Mouse (Mus musculus) G1E-ER4 (cell line): ENCODE results near the gene Kif26a. TPM values are rescaled to one million over a fixed set of nuclear protein-coding genes. Genes with fewer than 3 reads are reported as not detected.

Experiments
- GATA1 ChIP-seq: IDR thresholded peaks from one replicate; pipeline ENCODE4 v1.8.0; 2012; ENCODE audit warnings: low read length, inconsistent platforms
- polyA plus RNA-seq: library from polyadenylated mRNA; stranded (reverse); fragments of >175 nt; gene quantifications from 2 replicates; pipeline ENCODE4 v1.2.3, GENCODE M21; 2012

Gene Kif26a
- polyA plus RNA-seq, 1 experiment, result not detected

DNA sequence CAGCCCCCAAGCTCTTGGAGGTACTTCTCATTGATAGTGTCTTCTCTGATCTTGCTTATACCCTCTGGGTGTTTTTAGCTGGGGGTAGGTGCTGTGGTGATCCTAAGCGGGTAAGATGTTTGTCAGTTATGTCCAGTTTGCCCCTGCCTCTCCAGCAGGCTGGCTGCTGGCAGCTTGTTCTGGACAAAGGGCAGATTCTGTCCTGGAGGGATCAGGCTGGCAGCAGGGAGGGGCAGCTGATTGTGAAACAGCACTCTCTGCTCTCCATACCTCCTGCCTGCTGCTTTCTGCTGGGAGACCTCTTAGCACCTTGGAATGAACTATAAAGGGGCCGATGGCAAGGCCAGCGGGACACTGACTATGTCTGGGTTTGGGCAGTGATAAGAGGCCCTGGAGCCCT is 71.7 kb downstream of the Kif26a start:
- no peak for TF ChIP-seq GATA1

DNA sequence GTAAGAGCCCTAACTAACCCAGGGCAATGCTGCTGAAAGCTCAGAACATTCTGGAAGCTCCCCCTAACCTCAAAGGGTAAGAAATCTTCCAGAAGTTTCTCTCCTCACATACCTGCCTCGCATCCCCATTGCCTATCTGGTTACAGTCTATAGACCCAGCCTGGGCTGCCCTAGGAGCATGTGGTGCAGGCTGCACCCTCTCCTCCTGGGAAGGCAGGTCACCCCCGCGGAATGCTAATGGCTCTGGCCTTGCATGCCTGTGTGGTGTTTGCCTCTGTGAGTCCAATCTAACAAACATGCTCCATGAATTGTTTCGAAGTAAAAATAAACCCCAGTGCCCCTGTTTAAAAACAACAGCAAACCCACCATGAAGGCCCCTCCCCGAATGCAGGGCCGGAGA is 75.3 kb downstream of the Kif26a start:
- no peak for TF ChIP-seq GATA1

DNA sequence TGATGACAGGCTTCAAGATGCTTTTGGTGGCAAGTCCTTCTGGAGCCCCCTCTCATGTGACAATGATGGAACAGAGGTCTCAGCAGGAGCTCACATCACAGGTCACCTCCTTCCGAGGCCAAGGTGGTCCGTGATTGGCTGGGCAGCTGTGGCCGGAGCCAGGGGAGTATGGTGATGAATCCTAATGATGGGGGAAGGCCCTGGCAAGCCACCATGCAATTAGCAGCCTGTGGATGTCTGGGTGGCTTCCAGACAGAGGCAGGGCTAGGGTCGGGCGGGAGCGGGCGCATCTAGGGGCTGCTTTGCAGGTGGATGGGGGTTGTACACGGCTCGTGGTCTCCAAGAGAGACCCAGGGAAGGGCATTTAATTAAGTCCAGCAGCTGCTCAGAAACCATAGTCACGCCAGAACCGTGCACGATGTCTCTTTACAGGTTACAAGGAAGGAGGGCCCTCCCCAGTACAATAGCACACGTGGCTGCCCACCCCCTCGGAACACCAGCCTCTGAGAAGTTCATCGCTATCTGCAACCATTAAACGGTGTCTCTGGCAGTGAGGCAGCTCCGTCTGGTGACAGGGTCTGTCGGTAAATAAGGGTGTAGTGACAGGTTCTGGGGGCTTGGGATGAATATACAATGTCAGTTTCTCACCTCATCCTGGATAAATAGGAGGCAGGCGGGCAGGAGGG is 75.9 kb downstream of the Kif26a start:
- TF ChIP-seq GATA1, result no peak

DNA sequence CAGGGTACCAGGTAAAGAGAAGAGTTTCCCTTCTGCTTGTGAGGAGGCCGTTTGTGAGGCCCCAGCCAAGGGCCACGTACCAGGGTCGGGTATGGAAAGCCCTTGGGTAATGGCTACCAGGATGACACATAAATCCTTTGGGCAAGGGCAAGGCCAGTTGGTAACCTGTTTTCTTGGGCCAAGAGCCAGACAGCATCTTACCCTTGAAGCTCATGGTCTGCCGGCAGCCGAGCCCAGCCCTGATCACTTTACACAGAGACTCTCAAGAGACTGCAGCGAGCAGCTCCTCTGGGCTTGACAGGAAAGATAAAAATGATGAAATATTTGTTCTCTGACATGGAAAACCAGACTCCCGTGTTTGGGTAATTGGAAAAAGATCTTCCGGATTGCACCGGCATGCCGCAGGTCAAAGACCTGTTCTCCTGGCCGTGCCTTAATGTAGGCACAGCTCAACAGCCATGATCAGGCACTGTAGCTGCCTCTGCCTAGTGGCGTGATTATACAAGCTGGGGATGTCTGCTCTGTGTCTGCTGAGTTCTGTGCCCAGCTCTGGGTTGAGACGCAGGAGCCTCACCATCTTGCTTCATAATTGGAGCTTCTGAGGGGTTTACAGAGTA is 77.8 kb downstream of the Kif26a start:
- TF ChIP-seq GATA1, result no peak

DNA sequence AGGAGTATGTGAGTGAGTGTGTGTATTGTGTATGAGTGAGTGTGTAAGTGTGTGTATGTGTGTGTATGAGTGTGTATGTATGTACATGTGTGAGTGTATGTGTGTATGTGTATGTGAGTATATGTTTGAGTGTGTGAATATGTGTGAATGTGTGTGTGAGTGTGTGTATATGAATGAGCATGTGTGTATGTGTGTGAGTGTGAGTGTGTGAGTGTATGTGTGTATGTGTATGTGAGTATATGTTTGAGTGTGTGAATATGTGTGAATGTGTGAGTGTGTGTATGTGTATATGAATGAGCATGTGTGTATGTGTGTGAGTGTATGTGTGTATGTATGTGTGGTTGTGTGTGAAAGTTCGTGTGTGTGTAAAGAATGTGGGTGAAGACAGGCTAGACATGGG is 80.2 kb downstream of the Kif26a start:
- TF ChIP-seq GATA1, result no peak

DNA sequence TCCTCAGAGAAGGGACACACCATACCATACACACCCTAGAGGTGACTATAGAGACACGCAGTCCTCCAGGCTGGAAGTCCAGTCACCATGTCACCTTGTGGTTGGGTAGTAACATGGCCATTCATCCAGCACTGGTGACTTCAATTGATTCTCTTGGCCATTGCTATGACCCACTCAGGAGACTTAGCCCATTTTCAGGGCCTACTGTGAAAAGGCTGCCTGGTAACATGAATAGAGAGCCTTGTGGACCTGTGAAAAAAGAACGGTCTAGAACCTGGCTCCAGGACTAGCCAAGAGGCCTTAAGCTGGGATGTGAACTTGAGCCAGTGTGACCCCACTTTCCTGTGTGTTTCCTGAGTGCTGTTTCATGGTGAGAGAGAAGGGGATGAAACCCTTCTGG is 80.6 kb downstream of the Kif26a start:
- no peak for TF ChIP-seq GATA1

DNA sequence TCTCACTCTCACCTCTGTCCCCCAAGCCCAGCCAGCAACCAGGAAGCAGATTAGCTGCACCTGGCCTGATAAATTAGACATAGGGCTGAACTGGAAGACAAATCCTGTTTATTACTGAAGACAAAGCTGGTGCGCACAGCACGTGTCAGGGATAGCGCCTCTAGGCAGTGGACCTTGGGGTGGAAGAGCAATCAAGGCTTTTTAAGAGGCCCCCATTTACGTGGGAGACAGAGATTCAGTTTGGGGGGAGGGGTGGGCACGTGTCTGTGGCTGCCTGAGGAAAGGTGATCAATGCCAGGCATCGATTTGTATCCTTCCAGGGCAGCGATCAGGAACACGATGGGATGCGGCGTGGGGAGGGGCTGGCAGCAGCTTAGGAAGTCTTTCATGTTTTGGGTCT is 83.1 kb downstream of the Kif26a start:
- no peak for TF ChIP-seq GATA1

DNA sequence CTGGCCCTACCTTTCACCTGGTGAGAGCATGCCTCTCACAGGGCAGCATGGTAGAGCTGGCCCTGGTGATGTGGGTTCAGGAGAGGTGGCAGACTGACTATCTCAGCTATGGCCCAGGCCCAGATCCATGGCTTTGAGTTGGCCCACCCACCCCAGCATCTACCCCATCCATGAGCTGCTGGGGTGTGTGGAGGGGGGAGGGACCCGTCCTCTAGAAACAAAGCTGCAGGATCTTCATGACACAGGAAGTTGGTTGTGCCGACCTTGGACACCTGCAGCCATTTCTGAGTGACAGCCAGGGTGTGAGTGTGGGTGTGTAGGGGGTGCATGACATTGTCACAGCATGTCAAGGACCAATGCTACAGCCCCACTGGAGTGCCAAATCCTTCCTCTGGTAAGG is 84.2 kb downstream of the Kif26a start:
- no peak for TF ChIP-seq GATA1

Other genes with a start within 250 kb of the Kif26a start
- 20.6 and 21.5 TPM in 2 replicates for gene Ppp1r13b, start 238.1 kb upstream of the Kif26a start, polyA plus RNA-seq
- 15.0 and 21.8 TPM in 2 replicates for gene Atp5mpl, start 179.2 kb upstream of the Kif26a start, polyA plus RNA-seq
- gene Tdrd9, start 174.6 kb upstream of the Kif26a start, polyA plus RNA-seq, result not detected in 2 replicates
- not detected in 2 replicates for gene Rd3l, start 164.9 kb upstream of the Kif26a start, polyA plus RNA-seq
- not detected in 2 replicates for gene Aspg, start 39.5 kb upstream of the Kif26a start, polyA plus RNA-seq